Mouse (Mus musculus): ENCODE data around the gene Igfbp3.
A peak's percentile ranks its signal among the peaks of the same experiment; 100 is the strongest.

Igfbp3 gene

DNA sequence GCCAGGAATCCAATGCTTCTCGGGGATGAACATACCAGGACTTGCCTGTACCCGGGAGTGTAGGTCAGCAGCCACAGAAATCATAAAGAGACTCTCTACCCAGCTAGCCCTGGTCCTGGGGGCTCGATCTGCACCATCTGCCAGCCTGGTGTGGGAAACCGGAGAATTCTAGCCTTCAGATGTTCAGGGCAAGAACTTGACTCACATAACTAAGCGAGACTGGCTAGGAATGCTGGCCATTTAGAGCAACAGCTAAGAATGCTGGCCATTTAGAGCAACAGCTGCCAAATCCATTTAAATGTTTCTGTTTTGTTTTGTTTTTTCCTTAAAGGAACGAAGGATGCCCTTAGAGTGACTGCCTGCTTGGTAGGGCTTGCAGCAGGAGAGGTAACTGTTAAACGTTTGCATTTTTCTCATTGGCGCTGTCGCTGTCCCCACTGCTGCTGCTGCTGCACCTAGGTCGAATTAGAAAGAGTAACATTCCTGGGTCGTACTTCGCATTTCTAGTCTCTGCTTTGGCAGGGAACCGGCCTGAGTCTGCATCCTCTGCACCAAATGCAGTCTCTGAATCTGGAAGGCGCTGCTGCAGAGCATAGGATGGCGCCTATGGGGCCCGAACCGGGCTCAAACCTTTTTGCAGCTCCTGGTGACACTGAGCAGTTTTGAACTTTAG lies 1.5 kb downstream of the Igfbp3 start:
- DNase-seq (ENCODE audit: low read depth, low spot score) = no peak

DNA sequence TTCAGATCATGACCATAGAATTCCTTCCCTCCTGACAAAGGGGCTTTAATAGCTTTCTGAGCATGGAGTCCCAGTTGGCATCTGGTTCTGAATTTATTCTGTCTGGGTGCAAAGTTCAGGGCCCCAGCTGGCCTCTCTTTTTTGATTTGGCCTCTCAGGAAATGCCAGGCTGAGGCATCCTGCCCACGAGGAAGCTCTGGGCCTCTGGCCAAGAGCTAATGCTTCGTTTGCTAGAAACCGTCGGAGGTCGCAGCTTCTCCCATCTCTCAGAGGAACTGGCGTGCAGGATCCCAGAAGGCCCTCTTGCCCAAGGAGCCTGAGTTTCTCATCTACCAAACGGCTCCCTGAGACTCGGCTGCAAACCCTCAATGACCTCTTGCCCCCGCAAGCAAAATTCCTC lies 2.5 kb downstream of the Igfbp3 start:
- no peak for DNase-seq (ENCODE audit: low read depth, low spot score)

DNA sequence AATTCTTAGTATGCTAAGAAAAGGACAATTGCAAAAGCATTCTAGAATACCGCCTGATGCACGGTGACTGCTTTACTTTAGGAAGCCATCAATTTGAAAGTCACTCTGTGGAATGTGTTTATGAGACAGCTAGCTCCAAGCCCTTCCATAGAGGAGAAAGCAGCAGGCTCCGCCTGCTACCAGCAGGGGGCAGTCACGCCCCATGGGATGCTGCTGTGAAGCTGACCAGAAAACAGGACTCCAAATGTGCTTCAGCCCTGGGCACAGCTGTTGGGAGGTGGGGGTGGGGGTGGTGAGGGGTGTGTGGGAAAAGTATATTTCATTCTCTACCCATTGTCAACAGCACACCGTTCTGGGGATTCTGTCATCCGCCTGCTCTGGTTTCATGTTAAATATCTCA lies 3.4 kb downstream of the Igfbp3 start:
- DNase-seq (ENCODE audit: low read depth, low spot score) = no peak

DNA sequence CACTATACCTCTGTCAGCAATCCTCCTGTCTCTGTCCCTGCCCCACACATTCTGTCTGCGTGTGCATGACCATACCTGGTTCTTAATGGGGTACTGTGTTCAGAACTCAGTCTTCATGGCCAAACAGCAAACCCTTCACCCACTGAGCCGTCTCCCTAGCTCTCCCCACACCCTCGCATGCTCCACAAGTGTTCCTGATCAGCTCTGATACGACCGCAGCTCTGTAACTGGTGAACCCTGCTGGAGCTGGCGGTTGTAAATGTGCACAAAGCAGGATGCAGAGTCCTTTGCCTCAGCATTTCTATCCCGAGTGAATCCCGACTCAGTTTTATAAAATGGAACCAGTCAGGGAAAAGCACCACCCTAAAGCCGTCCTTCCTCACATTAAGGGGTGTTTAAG lies 9.9 kb downstream of the Igfbp3 start:
- DNase-seq (ENCODE audit: low read depth, low spot score) = no peak

DNA sequence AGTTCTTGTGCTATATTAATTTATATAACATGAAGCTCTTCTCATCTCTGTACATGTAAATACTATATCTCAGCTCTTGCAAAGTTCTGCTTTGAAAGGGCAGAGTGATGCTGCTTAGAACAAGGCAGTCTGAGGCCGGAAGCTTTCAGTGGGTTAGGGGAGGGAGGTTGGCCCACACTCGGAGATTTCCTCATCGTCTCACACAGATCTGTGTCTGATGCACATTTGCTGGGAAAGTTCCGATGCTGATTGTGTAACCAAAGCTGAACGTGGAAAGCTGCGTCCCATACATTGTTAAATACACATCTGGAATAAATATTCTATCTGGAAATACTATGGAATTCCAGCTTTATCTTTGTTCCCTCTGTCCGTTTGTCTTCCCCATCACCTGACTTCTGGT lies 11.5 kb downstream of the Igfbp3 start:
- DNase-seq (ENCODE audit: low read depth, low spot score) = no peak

DNA sequence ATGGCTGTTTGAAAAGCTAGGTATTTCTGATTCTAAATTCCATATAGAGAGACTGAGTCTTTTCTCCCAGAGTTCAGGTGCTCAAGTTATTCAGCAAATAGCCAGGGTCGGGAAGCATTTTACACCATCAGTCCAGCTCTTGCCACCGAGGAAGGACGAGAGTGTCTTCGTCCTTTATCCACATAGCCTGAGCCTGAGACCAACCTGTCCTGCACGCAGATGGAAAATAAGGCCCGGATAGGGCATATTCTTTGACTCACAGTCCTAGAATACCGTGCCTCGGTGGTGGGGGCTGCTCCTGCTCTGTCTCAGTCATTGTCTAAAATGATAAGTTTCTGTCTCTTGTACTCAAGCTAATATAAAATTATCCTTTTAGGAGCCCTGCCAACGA lies 13.3 kb downstream of the Igfbp3 start:
- DNase-seq (ENCODE audit: low read depth, low spot score) = no peak

DNA sequence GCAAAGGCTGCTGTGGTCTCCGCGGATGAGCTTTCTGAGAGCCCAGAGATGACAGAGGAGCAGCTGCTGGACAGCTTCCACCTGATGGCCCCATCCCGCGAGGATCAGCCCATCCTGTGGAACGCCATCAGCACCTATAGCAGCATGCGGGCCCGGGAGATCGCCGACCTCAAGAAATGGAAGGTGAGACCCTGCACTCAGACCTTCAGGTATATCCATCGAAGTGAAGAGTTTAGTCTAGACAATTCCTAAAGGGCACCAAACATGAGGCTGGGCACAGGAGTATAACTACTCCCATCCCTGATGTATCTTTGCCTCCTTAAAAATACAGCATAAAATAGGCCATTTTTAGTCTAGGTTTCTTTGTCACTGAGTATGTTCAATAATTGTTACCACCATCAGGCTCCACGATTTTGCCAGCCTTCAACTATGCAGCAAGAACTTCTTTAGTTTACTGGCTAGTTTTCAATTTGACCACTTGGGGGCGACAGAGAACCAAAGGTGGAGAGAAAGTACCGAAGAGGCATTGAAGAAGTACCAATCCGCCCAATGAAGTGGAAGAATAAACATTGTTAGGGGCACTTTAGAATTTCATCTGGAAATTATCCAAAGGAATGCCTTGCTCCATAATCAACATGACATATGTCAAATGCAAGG lies 13.9 kb downstream of the Igfbp3 start:
- peak; percentile 28 for DNase-seq (ENCODE audit: low read depth, low spot score)

DNA sequence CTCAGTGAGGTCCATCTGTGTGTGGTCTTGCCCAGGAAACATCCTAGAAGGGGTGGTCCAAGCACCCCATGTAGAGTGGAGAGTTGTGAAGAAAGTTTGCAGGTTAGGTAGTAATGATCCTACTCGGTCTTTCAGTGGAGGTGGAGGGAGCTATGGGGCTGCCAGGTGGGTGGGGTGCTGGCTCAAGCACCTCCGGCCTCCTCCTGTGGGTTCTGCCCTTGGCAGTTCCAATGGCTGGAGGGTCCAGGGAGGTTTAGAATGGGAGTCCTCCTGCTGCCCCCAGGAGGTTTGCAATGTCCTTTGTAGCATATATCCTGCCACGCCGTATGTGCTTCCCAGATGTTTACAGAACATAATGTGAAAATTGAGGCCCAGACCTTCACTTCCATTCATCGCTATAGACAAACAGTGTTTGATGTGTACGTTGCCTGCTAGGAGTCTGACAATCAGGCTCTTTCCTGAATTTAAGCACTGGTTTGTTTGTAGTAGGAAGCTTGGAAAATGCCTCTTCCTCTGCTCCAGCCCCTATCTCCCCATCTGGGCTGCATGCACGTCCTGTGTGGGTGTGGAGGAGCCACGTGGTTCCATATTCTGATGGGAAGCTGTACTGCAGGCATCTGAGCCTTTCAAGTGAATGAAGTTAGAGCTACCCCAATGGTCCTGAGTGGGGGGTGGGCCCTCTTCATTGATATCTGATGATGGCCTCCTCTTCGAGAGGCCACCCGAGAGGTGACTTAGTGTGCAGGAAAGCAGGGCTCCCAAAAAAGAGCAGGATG lies 15.1 kb downstream of the Igfbp3 start:
- no peak for DNase-seq (ENCODE audit: low read depth, low spot score)

DNA sequence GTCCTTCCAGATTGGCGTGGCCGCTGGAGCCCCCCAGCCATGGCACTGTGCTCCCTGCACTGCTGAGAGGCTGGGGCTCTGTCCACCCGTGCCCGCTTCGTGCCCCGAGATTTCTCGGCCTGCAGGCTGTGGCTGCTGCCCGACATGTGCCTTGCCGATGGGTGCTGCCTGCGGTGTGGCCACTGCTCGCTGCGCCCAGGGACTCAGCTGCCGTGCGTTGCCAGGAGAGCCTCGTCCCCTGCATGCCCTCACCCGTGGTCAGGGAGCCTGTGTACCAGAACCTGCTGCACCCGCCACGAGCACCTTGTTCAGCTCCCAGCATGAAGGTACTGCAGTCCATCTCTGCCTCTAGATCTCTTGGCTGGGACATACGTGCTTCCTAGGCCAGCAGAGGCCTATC lies 15.7 kb downstream of the Igfbp3 start:
- DNase-seq (ENCODE audit: low read depth, low spot score) = no peak

DNA sequence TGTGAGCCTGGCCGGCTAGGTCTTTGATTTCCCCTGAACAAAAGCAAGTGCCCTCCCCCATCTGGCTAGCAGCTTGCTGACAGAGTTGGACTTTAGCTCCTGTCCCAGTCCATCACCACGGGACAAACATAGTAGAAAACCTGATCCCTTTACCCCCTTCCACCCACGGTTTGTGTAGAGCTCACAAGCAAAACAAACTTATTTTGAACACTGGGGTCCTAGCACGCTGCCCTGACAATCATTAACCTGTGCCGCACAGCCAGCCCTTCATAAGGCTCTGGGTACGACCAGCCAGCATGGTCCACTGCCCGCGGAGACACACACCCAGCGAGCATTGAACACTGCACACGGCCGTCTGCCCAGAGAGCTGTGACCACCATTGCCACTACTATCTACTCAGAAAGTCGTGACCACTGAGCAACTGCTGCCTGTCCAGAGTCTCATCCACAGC lies 16.2 kb downstream of the Igfbp3 start, which contains the start of gene Igfbp1:
TSS of gene Igfbp1 (plus strand) at position 292 of the 451 bp plus-strand sequence.
- no peak for DNase-seq (ENCODE audit: low read depth, low spot score)

DNA sequence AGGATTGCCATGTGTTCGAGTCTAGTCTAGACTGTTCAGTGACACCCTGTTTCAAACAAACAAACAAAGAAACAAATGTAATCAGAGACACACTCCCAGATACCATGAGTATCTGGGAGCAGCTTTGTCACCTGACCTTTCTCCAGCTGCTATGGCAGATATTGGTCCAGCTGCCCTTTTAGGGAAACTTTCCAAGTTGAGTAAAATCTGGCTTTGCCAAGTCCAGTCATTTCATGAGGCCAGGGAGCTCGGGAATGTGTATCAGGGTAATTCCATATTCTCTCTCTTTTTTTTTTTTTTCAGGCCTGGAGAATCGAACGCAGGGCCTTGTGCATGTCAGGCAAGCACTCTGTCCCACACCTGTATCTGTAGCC lies 18.4 kb downstream of the Igfbp3 start:
- DNase-seq (ENCODE audit: low read depth, low spot score) = no peak

DNA sequence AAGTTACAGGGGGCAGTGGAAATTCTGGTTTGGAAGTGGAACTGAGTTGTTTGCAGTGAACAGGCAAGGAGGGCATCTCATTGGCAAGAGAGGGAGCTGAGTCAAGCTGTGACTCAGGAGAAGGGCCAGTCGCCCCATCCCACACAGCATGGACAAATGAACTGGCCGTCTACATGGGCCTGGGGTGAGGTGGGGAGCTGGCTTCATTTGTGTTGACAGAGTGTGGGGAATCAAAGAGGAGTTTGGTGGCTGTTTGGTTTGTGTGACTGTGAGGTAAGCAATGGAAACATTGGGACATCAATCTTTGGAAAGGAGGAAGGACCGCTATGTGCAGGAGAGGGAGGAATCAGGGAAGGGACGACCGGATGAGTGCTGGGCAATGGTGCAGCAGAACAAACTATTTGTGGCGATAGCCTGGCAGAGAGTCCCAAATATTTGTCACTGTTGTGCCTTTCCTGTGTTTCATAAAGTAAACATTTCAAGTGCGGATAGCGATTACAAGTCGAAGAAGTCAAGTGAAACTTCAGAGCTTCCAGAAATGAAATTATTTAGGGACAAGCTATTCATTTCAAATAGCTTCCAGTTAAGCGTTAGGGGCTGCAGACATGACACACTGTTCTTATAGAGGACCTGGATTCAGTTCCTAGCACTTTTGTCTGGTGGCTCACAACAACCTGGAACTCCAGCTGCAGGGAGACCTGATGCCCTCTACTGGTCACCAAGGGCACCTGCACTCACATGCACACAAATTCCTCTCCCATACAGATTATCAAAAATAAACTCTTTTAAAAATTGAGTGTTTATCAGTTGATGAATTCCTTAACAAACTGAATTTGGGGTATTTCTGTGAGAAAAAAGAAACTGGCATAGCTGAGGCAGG lies 19.1 kb downstream of the Igfbp3 start:
- DNase-seq (ENCODE audit: low read depth, low spot score) = no peak

DNA sequence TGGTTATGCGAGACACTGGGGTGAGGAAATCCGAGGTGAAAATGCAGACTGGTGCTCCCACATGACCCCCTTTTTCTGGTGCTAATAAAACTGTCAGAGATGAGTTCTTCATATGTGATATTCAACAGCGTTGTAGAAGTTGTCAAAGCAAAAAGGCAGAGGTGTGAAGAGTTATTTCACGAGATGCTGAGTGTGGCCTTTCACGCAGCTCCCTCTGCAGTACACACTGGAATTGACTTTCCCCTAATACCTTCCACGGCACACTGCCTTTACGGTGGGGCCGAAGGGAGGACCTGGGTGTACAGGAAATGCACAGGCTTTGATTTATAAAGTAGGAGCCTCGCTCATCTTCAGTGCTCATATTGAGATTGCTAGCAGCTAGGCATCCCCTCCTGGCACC lies 20.6 kb downstream of the Igfbp3 start:
- no peak for DNase-seq (ENCODE audit: low read depth, low spot score)

DNA sequence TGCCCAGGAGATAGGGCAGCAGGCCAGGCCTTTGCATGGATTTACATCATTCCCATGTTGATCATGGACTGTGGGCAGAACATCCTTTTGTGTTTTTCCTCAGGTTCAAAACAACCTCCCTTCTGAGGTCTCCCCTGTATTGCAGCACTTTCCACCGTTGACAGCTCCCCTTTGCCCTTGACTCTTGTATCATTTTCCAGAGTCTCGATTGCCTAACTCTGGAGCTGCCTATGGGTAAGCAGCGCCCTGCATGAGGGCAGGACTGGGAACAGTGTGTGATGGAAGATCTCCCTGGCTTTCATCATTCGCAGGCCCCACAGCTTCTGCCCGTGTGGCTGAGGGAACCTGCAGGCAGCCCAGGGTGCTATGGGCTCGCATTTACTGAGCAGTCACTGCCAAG lies 21.0 kb downstream of the Igfbp3 start:
- no peak for DNase-seq (ENCODE audit: low read depth, low spot score)

DNA sequence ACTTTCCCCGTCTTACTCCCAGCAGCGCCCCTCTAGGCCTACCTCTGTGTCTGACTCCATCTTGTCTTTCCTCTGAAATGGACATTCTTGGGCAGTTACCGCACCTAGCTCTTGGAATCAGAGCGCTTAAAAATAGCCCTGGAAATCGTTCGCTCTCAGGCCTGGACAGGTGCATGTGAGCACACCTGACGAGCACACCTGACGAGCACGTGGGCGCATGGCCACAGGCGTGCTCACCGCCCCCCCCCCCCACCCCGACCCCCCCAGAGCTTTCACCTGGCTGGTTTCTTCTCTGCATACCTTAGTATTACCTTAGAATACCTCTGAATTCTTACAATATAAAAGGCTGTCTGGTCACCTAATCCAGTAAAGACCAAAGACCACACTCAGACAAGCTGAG lies 25.3 kb downstream of the Igfbp3 start, which contains the start of gene Gm11985:
TSS of gene Gm11985 (minus strand) at position 101 of the 400 bp plus-strand sequence.
- no peak for DNase-seq (ENCODE audit: low read depth, low spot score)

DNA sequence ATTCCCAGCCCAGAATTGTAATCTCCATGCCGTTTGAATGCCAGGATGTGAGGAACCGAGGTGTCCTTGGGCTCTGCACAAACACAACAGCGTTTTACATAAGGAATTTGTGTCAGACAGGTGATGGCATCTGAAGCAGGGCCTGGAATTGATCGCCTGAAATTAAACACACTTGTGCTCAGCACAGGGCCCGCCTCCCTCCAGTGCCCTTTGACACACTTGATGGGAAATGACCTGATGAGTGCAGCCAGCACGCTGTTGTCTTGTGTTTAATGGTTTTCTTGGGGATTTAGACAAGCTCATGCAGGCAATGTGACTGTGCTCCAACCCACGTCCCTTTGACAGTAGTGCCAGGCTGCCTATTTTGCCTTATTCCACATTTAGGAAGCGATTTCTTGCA lies 26.3 kb downstream of the Igfbp3 start:
- no peak for DNase-seq (ENCODE audit: low read depth, low spot score)

DNA sequence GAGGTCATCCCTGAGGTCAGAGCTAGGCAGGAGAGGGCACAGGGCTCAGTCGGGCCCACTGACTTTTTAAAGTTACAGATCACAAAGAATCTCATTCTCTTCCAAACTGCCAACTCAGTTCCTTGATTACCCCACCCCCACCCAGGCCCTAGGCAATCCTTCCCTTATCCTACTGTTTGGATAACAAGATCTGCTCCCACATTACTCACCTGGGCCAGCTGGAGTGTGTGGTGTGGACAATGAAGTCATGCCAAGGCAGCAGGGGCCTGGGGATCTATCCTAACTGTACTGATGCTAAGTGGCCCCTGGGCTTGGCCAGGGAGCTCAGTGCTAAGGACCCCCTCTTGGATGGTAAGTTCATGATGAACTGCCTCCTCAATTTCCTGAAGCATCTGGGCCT lies 29.3 kb downstream of the Igfbp3 start:
- DNase-seq (ENCODE audit: low read depth, low spot score) = no peak

DNA sequence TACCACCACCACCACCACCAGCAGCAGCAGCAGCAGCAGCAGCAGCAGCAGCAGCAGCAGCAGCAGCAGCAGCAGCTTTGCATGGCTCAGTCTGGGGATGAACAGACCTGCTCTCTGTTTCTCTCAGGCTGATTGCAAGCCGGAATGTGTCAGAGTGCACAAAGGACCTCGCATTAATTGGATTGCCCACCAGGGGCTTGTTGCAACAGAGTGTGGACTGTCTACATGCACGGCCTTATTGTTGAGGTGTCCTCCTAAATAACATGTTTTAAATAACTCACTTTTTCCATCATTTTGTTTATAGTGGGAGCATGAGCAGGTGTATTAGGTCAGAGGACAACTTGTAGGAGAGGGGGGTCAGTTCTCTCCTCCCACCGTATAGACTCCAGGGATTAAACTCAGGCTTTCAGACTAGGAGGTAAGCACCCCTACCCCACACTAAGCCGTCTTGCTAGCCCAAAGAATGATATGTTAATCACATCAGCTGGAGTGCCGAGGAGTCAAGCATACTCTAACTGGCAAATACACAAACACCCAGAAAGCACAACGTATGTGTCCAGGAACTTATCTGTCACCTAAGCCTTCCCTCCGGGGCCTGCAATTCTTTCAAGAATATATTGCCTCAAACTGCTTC lies 31.2 kb downstream of the Igfbp3 start:
- DNase-seq (ENCODE audit: low read depth, low spot score) = no peak

DNA sequence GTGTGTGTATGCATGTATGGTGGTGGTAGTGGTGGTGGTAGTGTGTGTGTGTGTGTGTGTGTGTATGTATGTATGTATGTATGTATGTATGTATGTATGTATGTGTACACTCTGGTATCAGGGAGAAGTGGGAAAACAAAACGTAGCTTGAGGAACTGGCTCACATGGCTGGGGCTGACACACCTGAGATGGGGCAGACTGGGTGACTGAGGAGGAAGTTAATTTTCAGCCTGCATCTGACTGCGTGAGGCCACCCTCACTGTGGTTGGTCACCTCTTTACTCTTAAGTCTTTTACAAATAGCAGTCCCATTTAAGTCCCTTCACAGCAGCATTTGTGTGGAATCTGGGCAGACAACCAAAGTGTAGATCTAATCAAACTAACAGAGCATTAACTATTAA lies 34.4 kb downstream of the Igfbp3 start:
- no peak for DNase-seq (ENCODE audit: low read depth, low spot score)

DNA sequence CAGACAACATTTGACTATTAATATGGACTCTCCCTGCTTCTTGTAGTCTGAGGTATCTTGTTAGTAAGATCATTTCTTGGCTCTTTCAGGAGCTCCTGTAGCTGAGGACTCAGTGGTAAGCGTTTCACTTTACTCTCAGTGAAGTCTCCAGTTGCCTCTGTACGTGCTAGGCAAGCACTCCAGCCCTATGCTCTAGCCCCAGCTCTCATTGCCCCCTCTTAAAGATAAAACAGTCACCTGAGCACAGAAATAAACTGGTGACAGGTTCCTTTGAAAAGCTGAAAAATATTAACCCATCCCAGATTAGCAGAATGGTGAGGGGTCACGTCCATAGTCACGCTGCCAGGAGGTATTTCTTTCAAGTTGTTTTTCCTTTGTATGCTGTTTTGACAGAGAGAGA lies 35.0 kb downstream of the Igfbp3 start:
- no peak for DNase-seq (ENCODE audit: low read depth, low spot score)

DNA sequence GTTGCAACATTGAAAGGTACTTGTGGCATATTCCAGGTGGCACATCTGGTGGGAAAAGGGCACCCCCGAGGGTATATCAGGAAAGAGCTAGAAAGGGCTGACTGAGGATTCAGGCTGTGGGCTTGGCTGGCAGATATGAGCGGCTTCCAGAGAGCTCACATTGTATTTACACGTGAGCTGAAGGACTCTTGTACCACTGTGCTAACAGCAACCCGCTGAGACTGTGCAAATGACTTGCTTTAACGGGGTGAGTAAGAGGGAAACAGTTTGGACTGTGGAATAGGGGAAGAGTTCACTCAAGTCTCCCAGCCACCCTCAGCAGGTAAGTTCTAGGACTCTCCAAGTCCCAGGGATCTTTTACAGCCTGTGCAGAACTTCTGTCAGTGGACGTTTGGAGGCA lies 40.1 kb downstream of the Igfbp3 start:
- DNase-seq (ENCODE audit: low read depth, low spot score) = no peak
